Mouse (Mus musculus): ENCODE measurements around the gene Adamts18. TPM values are rescaled to one million over a fixed set of nuclear protein-coding genes. Genes with fewer than 3 reads are reported as not detected.

The Adamts18 gene
- polyA plus RNA-seq, 1 experiment from 2014 or later = 0.79 TPM

DNA sequence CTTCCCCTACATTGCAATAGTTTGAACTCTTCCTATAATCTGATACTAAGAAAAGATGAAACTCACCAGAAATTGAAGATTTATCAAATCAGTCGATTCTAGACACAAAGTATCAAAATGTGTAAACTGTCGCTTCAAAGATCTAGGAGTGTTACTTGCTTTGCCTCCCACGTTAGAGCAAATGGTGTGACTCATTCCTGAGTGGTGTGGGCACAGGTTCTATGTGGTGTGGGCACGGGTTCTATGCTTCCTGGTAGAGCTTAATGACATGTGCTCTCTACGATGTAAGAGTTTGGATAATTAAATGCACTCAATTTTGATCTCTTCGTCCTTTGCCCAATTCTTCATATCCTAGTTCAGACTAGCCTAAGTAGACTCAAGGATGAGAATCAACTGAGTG, 23.9 kb upstream of the Adamts18 start:
- H3K4me3 ChIP-seq (ENCODE audit: low read length) = no peak overlapping the region
- ATAC-seq (replicated peaks; ENCODE audit: extremely low read depth, insufficient read depth, low FRiP score) = no peak
- no peaks in the 10 kb centered on the region for H3K36me3 ChIP-seq (ENCODE audit: control insufficient read depth, insufficient read depth)
- no peak overlapping the region for H3K4me2 ChIP-seq (ENCODE audit: low read depth, low read length)
- H3K27me3 ChIP-seq (ENCODE audit: control insufficient read depth, insufficient read depth, low read length) = no peaks in the 10 kb centered on the region
- no peaks in the 10 kb centered on the region for H3K4me1 ChIP-seq (ENCODE audit: control insufficient read depth, insufficient read depth, low read length)
- no peak overlapping the region for H3K27ac ChIP-seq (ENCODE audit: low read length)
- 82% methylated on average over 6 of the region's 6 CpGs for WGBS
- no peak overlapping the region for H3K9ac ChIP-seq (ENCODE audit: low read length)
- H3K9me3 ChIP-seq (replicated peaks; ENCODE audit: control insufficient read depth, low read length) = no peaks in the 10 kb centered on the region

- H3K4me1 ChIP-seq (ENCODE audit: control insufficient read depth, insufficient read depth, low read length) = no peaks in the 10 kb centered on the region
- H3K27ac ChIP-seq (ENCODE audit: low read length) = no peak overlapping the region
- WGBS = 70% methylated on average over 4 of the region's 4 CpGs
- H3K9ac ChIP-seq (ENCODE audit: low read length) = no peak overlapping the region
- H3K4me3 ChIP-seq (ENCODE audit: low read length) = no peak overlapping the region
- no peak for ATAC-seq (replicated peaks; ENCODE audit: extremely low read depth, insufficient read depth, low FRiP score)
- no peaks in the 10 kb centered on the region for H3K36me3 ChIP-seq (ENCODE audit: control insufficient read depth, insufficient read depth)
- no peaks in the 10 kb centered on the region for H3K9me3 ChIP-seq (replicated peaks; ENCODE audit: control insufficient read depth, low read length)
- H3K4me2 ChIP-seq (ENCODE audit: low read depth, low read length) = no peak overlapping the region
- H3K27me3 ChIP-seq (ENCODE audit: control insufficient read depth, insufficient read depth, low read length) = no peaks in the 10 kb centered on the region
Measured at GRCm38 (mm10) chr8:113866530-113866929, 18.0 kb upstream of the Adamts18 start.

- no peaks in the 10 kb centered on the region for H3K4me1 ChIP-seq (ENCODE audit: control insufficient read depth, insufficient read depth, low read length)
- H3K36me3 ChIP-seq (ENCODE audit: control insufficient read depth, insufficient read depth) = no peaks in the 10 kb centered on the region
- no peak overlapping the region for H3K27ac ChIP-seq (ENCODE audit: low read length)
- H3K4me2 ChIP-seq (ENCODE audit: low read depth, low read length) = no peak overlapping the region
- no peaks in the 10 kb centered on the region for H3K27me3 ChIP-seq (ENCODE audit: control insufficient read depth, insufficient read depth, low read length)
- H3K9me3 ChIP-seq (replicated peaks; ENCODE audit: control insufficient read depth, low read length) = no peaks in the 10 kb centered on the region
- WGBS = 83% methylated on average over 13 of the region's 13 CpGs
- H3K4me3 ChIP-seq (ENCODE audit: low read length) = no peak overlapping the region
- ATAC-seq (replicated peaks; ENCODE audit: extremely low read depth, insufficient read depth, low FRiP score) = no peak
- H3K9ac ChIP-seq (ENCODE audit: low read length) = no peak overlapping the region
Measured at GRCm38 (mm10) chr8:113865326-113866093, 17.0 kb upstream of the Adamts18 start.

DNA sequence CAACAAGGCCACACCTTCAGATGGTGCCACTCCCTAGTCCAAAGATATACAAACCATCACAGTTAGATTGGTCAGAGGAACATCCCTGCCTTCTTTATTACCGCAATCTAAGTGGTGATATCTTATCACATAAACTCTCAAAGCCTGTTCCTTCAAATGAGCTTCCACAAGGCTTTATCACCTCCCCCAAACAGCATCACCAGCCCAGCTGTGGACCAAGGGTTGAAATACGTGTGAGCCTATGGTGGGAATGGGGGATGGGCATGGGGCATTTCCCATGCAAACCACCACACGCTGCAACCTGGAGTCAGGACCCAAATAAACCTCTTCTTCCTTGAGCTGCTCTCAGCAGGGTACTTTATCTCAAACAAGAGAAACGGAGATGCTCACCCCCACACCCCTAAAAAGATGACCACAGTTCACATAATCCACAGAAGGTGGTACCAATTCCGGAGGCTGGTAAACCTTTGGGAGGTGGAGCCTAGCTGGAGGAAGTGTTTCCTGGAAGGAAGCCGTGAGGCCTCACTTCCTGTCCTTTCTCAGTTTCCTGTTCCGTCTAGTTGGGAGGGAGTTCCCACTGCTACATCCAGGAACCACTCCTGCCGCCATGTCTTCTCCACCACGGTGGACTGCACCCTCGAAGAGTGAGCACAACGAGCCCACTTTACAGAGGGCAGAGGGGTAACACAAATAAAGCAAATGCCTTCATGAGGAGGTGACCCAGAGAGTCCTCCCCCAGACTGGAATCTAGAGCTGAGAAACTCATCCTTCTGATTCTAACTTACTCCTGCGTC, 11.5 kb upstream of the Adamts18 start:
- H3K9ac ChIP-seq (ENCODE audit: low read length) = no peak overlapping the region
- no peaks in the 10 kb centered on the region for H3K9me3 ChIP-seq (replicated peaks; ENCODE audit: control insufficient read depth, low read length)
- no peak overlapping the region for H3K4me2 ChIP-seq (ENCODE audit: low read depth, low read length)
- 80% methylated on average over 12 of the region's 12 CpGs for WGBS
- no peak overlapping the region for H3K4me3 ChIP-seq (ENCODE audit: low read length)
- no peaks in the 10 kb centered on the region for H3K36me3 ChIP-seq (ENCODE audit: control insufficient read depth, insufficient read depth)
- no peak overlapping the region for H3K27ac ChIP-seq (ENCODE audit: low read length)
- ATAC-seq (replicated peaks; ENCODE audit: extremely low read depth, insufficient read depth, low FRiP score) = no peak
- H3K4me1 ChIP-seq (ENCODE audit: control insufficient read depth, insufficient read depth, low read length) = no peaks in the 10 kb centered on the region
- no peaks in the 10 kb centered on the region; the same call in 1 of the 2 replicates for H3K27me3 ChIP-seq (ENCODE audit: control insufficient read depth, insufficient read depth, low read length)

DNA sequence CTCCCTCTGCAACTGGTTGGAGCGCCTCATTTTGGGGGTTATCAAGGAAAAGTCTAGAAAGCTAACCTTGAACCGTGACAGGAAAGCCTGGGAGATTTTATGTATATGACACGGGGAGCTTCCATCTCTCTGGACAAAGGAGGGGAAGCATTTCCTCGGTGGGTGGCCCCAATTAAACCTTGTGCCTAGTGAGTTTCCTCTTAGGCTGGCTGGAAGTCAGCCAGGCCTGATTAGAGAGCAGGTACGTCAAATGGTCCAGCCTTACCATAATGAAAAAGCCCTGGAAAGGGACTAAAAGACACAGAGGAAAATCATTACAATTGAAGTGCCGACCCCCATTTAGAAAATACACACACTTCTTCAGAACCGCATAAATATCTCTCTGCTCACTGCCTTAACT, 10.3 kb upstream of the Adamts18 start:
- 59% methylated on average over 7 of the region's 7 CpGs for WGBS
- no peak overlapping the region for H3K9ac ChIP-seq (ENCODE audit: low read length)
- H3K36me3 ChIP-seq (ENCODE audit: control insufficient read depth, insufficient read depth) = no peaks in the 10 kb centered on the region
- no peaks in the 10 kb centered on the region; the same call in 1 of the 2 replicates for H3K27me3 ChIP-seq (ENCODE audit: control insufficient read depth, insufficient read depth, low read length)
- H3K4me1 ChIP-seq (ENCODE audit: control insufficient read depth, insufficient read depth, low read length) = no peaks in the 10 kb centered on the region
- H3K9me3 ChIP-seq (replicated peaks; ENCODE audit: control insufficient read depth, low read length) = no peaks in the 10 kb centered on the region
- no peak for ATAC-seq (replicated peaks; ENCODE audit: extremely low read depth, insufficient read depth, low FRiP score)
- H3K4me2 ChIP-seq (ENCODE audit: low read depth, low read length) = no peak overlapping the region
- H3K4me3 ChIP-seq (ENCODE audit: low read length) = no peak overlapping the region
- H3K27ac ChIP-seq (ENCODE audit: low read length) = no peak overlapping the region

DNA sequence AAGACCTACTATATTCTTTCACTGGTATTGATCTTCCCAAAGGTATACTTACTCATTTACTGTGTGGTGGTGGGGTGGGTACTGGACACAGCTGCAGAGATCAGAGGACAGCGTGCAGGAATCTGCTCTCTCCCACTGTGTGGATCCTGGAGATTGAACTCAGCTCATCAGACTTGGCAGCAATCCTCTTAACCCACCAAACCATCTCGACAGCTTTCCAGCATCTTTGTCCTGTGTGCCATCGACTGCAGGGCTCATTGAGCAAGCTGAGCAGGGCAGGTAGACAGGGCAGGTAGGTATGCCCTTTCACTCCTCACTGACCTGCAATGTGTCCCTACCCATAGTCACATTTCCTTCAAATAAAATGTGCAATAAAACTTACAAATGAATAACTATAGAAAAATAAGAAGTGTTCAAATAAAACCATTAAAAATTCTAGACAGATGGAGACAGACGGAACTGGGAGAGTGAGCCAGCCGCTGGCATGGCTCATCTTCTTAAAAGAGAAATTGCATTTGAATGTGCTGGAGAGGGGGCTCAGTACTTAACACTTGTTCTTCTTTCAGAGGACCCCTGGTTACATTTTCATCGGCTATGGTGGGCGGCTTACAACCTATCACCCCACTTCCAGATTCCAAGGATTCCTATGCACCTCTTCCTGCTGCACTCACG, 6.2 kb upstream of the Adamts18 start:
- H3K4me2 ChIP-seq (ENCODE audit: low read depth, low read length) = no peak overlapping the region
- no peak overlapping the region for H3K27ac ChIP-seq (ENCODE audit: low read length)
- no peaks in the 10 kb centered on the region for H3K9me3 ChIP-seq (replicated peaks; ENCODE audit: control insufficient read depth, low read length)
- ATAC-seq (replicated peaks; ENCODE audit: extremely low read depth, insufficient read depth, low FRiP score) = no peak
- peaks cover 13% of the 10 kb centered on the region for H3K27me3 ChIP-seq (ENCODE audit: control insufficient read depth, insufficient read depth, low read length)
- H3K4me3 ChIP-seq (ENCODE audit: low read length) = no peak overlapping the region
- H3K4me1 ChIP-seq (ENCODE audit: control insufficient read depth, insufficient read depth, low read length) = no peaks in the 10 kb centered on the region
- no peak overlapping the region for H3K9ac ChIP-seq (ENCODE audit: low read length)
- WGBS = 74% methylated on average over 8 of the region's 8 CpGs
- no peaks in the 10 kb centered on the region for H3K36me3 ChIP-seq (ENCODE audit: control insufficient read depth, insufficient read depth)

DNA sequence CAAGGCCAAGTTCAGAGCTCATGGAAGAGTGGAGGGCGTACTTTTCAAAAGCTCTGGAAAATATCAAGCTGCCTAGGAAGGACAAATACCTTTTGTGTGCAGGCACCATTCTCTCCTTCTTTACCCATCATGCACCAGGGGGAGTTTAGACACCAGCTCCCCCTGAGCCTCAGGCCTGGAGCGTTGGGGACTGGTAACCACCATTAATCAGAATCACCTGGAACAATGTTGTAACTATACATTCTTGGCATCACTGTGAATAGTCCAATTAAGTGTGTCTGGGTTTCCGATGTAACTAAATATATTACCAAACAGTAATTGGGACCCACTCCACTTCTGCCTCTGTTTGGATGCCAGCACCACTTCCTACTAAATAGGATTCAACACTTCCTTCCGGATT, 5.2 kb upstream of the Adamts18 start:
- 71% methylated on average over 4 of the region's 4 CpGs for WGBS
- Histone ChIP-seq H3K27me3 (ENCODE audit: control insufficient read depth, insufficient read depth, low read length) (peaks cover 23% of the 10 kb centered on the region), H3K4me2 (ENCODE audit: low read depth, low read length) (no peak overlapping the region), H3K36me3 (ENCODE audit: control insufficient read depth, insufficient read depth) (no peaks in the 10 kb centered on the region), H3K9me3 (replicated peaks; ENCODE audit: control insufficient read depth, low read length) (no peaks in the 10 kb centered on the region), H3K4me1 (ENCODE audit: control insufficient read depth, insufficient read depth, low read length) (no peaks in the 10 kb centered on the region), H3K27ac (ENCODE audit: low read length) (no peak overlapping the region), H3K9ac (ENCODE audit: low read length) (no peak overlapping the region), H3K4me3 (ENCODE audit: low read length) (no peak overlapping the region)
- ATAC-seq (replicated peaks; ENCODE audit: extremely low read depth, insufficient read depth, low FRiP score) = no peak

- Histone ChIP-seq H3K9ac (ENCODE audit: low read length) (no peak overlapping the region), H3K4me1 (ENCODE audit: control insufficient read depth, insufficient read depth, low read length) (0 out of 2 replicates have a peak, but pooled peaks cover 2% of the 10 kb centered on the region), H3K27me3 (ENCODE audit: control insufficient read depth, insufficient read depth, low read length) (peaks cover 44% of the 10 kb centered on the region), H3K4me2 (ENCODE audit: low read depth, low read length) (no peak overlapping the region), H3K36me3 (ENCODE audit: control insufficient read depth, insufficient read depth) (no peaks in the 10 kb centered on the region), H3K4me3 (ENCODE audit: low read length) (no peak overlapping the region), H3K9me3 (replicated peaks; ENCODE audit: control insufficient read depth, low read length) (no peaks in the 10 kb centered on the region), H3K27ac (ENCODE audit: low read length) (no peak overlapping the region)
- no peak for ATAC-seq (replicated peaks; ENCODE audit: extremely low read depth, insufficient read depth, low FRiP score)
- WGBS = 37% methylated on average over 4 of the region's 4 CpGs
Measured at GRCm38 (mm10) chr8:113851655-113852054, 3.1 kb upstream of the Adamts18 start.
